Mouse (Mus musculus) hindbrain, embryonic 14.5 days (tissue): ENCODE measurements at regions not wholly inside any gene's neighbourhood (a gene's known extent, or its start where the extent isn't known, plus 50 kb on each side); places are given as distances from the start of the nearest gene placed in this dataset.

Experiments used
- ATAC-seq: fragments of 200-750 bp; cut with Nextera tagmentation; 2 replicates; pipeline ENCODE4 v1.8.0; 2017; ENCODE audit warnings: moderate number of reproducible peaks, mild to moderate bottlenecking, moderate TSS enrichment, moderate library complexity; ENCODE audit not compliant: low FRiP score
- DNase-seq: peaks from one replicate; pipeline ENCODE4 v3.0.0-alpha.2; 2015; ENCODE audit warnings: low spot score
- H3K27ac ChIP-seq: fragments of 300-500 bp; sonication (generic); 2 replicates; pipeline ENCODE4 v1.5.1; 2014; ENCODE audit warnings: mild to moderate bottlenecking, moderate library complexity
- H3K27me3 ChIP-seq: fragments of 300-500 bp; sonication (generic); 2 replicates; pipeline ENCODE4 v1.6.1; 2014; ENCODE audit warnings: mild to moderate bottlenecking, low read length, mixed read lengths; ENCODE audit not compliant: control insufficient read depth, insufficient read depth
- H3K36me3 ChIP-seq: fragments of 300-500 bp; sonication (generic); replicated peaks from 2 replicates; pipeline ENCODE4 v1.6.1; 2014; ENCODE audit not compliant: control insufficient read depth, insufficient read depth
- H3K4me1 ChIP-seq: fragments of 300-500 bp; sonication (generic); replicated peaks from 2 replicates; pipeline ENCODE4 v1.6.1; 2014; ENCODE audit warnings: antibody characterized with exemption, low read length, mixed read lengths; ENCODE audit not compliant: control insufficient read depth, insufficient read depth
- H3K4me2 ChIP-seq: fragments of 300-500 bp; sonication (generic); replicated peaks from 2 replicates; pipeline ENCODE4 v1.6.1; 2014; ENCODE audit warnings: mild to moderate bottlenecking, moderate library complexity
- H3K4me3 ChIP-seq: fragments of 300-500 bp; sonication (generic); replicated peaks from 2 replicates; pipeline ENCODE4 v1.5.1; 2014; ENCODE audit warnings: mild to moderate bottlenecking, low read length
- H3K9ac ChIP-seq: fragments of 300-500 bp; sonication (generic); 2 replicates; pipeline ENCODE4 v1.6.1; 2014
- H3K9me3 ChIP-seq: fragments of 300-500 bp; sonication (generic); 2 replicates; pipeline ENCODE4 v1.6.1; 2016; ENCODE audit warnings: low read length; ENCODE audit not compliant: control insufficient read depth
- WGBS: fragments of 180-500 bp; shearing (Covaris S2); extraction: QIAGEN DNeasy Blood & Tissue Kit; methylation state at CpG from one replicate; pipeline ENCODE4 v1.1.7; 2014; 5-methylcytosine and 5-hydroxymethylcytosine counted together

DNA sequence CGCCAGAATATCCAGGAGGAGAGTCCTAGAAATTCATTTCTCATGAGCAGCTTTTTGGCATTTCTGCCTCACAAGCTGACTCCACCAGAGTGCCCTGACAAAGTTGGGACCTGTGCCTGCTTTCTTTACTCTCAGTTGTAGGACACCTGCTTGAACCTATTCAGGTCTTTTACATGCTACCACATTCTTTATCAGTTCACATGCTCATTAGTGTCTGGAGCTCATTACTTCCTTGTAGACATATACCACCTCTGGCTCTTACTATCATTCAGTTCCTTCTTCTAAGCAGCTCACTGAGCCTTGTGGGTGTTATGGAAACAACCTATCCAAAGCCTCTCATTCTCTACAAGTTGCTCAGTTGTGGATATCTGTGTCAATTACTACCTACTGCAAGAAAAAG, 363.4 kb upstream of the Gm5150 start:
- no CpG with 5 or more reads among the region's 1 CpGs for WGBS
- ATAC-seq (no peak), DNase-seq (no peak)
- Histone ChIP-seq H3K36me3 (no peaks in the 10 kb centered on the region), H3K9me3 (no peaks in the 10 kb centered on the region), H3K9ac (no peak overlapping the region), H3K27me3 (no peaks in the 10 kb centered on the region), H3K4me2 (no peak overlapping the region), H3K4me3 (no peak overlapping the region), H3K27ac (no peak overlapping the region), H3K4me1 (no peaks in the 10 kb centered on the region)

DNA sequence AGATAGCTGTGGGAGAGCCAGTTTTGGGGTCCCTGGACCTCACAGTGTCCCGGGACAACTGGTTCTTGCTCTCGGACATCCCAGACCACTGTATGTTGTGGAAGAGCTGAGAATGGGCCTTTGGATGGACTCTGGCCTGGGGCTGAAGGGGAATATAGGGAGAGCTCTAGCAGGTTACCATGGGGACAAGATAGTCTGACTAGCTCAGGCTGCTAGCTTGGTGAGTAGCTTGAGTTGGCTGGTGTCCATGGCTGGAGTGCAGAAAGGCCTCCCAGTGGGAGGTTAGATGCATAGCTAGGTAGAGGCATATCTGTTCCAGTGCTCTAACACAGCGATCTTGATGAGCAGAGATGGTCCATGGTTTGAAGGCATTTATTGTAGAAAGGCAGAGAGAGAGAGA, 356.9 kb upstream of the Gm5150 start:
- ATAC-seq, result no peak
- no peak overlapping the region for H3K27ac ChIP-seq

DNA sequence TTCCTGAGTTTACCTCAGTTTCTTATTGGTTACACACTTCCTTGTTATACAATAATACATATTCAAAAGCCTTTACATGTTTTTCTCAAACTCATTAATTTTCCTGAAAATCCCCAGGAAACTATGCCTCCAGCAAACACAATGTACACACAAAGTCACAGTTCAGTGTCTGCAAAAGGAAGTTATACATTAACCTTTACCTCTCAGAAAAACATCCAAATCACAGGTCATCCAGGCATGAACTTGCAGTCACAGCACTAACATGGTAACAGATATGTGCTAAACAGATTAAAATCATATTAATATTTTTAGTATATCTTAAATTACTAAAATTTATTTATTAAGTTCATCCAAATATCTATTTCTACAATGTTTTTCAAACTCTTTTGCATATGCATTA, 352.8 kb upstream of the Gm5150 start:
- no peak for ATAC-seq
- no peak overlapping the region for H3K9ac ChIP-seq
- no peaks in the 10 kb centered on the region for H3K4me1 ChIP-seq
- no peak overlapping the region for H3K27ac ChIP-seq
- no peaks in the 10 kb centered on the region for H3K9me3 ChIP-seq
- no peaks in the 10 kb centered on the region for H3K27me3 ChIP-seq
- no peak for DNase-seq
- no peak overlapping the region for H3K4me2 ChIP-seq
- no peak overlapping the region for H3K4me3 ChIP-seq
- H3K36me3 ChIP-seq, result no peaks in the 10 kb centered on the region

More for the DNA sequence above, 356.9 kb upstream of the Gm5150 start:
- no peaks in the 10 kb centered on the region for H3K9me3 ChIP-seq
- H3K4me3 ChIP-seq, result no peak overlapping the region
- no peak overlapping the region for H3K9ac ChIP-seq
- H3K36me3 ChIP-seq, result no peaks in the 10 kb centered on the region
- no peak overlapping the region for H3K4me2 ChIP-seq
- no peak for DNase-seq
- H3K27me3 ChIP-seq, result no peaks in the 10 kb centered on the region
- 70% methylated on average over 3 of the region's 3 CpGs for WGBS
- H3K4me1 ChIP-seq, result no peaks in the 10 kb centered on the region

DNA sequence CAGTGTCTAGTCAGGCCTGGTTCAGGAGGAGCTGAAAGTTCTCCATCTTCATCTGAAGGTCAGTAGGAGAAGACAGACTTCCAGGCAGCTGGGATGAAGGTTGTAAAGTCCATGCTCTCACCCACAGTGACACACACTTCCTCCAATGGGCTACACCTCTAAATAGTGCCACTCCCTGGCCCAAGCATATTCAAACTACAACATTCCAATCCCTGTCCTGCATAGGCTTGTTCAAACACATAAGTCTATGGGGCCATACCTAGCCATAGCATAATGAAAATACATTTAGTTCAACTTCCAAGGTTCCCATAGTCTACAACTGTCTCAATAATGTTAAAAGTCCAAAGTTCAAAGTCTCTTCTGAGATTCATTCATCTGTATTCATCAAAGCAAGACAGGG, 324.5 kb upstream of the Gm5150 start:
- H3K4me1 ChIP-seq, result no peaks in the 10 kb centered on the region
- no peaks in the 10 kb centered on the region for H3K36me3 ChIP-seq
- ATAC-seq, result no peak
- DNase-seq, result no peak
- H3K27ac ChIP-seq, result no peak overlapping the region
- H3K4me3 ChIP-seq, result no peak overlapping the region
- no peaks in the 10 kb centered on the region for H3K27me3 ChIP-seq
- H3K4me2 ChIP-seq, result no peak overlapping the region
- no peak overlapping the region for H3K9ac ChIP-seq
- no peaks in the 10 kb centered on the region for H3K9me3 ChIP-seq

DNA sequence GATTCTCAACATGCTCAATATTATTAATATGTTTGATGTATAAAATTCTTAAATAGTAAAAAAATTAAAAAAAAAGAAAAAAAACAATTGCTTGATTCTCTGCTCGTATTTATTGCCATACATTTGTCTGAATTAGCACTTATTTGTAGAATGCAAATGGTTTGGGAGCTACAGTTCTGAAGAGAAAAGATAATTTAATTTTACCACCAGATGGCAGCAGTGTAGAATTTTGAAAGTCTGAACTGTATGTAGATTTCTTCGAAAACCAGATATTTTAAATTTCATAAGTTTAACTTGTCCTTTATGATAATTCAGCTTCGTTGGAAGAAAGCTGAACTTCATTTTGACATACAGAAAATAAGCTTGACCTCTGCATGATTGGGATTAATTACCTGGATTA, 304.6 kb upstream of the Gm5150 start:
- ATAC-seq (no peak), DNase-seq (peak; percentile 71)
- Histone ChIP-seq H3K36me3 (no peaks in the 10 kb centered on the region), H3K27me3 (no peaks in the 10 kb centered on the region), H3K9me3 (no peaks in the 10 kb centered on the region), H3K4me1 (no peaks in the 10 kb centered on the region), H3K4me3 (no peak overlapping the region), H3K9ac (no peak overlapping the region), H3K27ac (no peak overlapping the region), H3K4me2 (no peak overlapping the region)
- 45% methylated on average over 3 of the region's 3 CpGs for WGBS

DNA sequence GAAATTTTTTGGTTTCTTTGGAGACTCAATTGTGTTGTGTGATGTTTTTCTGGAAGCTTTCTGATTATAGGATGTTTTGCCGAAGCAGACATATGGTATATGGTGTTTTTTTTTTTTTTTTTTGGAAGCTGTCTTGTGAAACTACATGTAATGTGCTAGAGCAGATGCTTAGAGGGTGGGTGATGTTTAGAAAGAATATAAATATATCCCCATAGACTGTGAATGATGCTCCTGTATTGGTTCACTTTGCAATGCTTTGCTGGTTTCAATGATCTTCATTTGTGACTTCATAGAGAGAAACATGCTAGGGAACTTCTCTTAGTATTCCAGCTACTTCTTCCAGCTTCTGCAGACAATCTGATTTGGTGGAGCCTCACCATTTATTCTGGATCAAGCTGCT, 271.2 kb upstream of the Gm5150 start:
- Histone ChIP-seq H3K9ac (no peak overlapping the region), H3K4me3 (no peak overlapping the region), H3K27ac (no peak overlapping the region), H3K36me3 (no peaks in the 10 kb centered on the region), H3K9me3 (no peaks in the 10 kb centered on the region), H3K27me3 (no peaks in the 10 kb centered on the region), H3K4me1 (no peaks in the 10 kb centered on the region), H3K4me2 (no peak overlapping the region)
- no peak for DNase-seq
- WGBS, result 91% methylated on average over 1 of the region's 1 CpGs
- no peak for ATAC-seq
